Mouse (Mus musculus) olfactory bulb, adult 2 months (tissue): ENCODE measurements at regions not wholly inside any gene's neighbourhood (a gene's known extent, or its start where the extent isn't known, plus 50 kb on each side); places are given as distances from the start of the nearest gene placed in this dataset.

Experiments used
- CTCF ChIP-seq: fragments of 200-500 bp; IDR thresholded peaks from 2 replicates; pipeline ENCODE4 v1.5.1; 2012; ENCODE audit warnings: low read depth, mild to moderate bottlenecking, low read length, moderate library complexity; ENCODE audit not compliant: insufficient read depth
- POLR2A ChIP-seq: fragments of 200-500 bp; IDR thresholded peaks from 2 replicates; pipeline ENCODE4 v1.6.1; 2012; ENCODE audit warnings: mild to moderate bottlenecking, low read depth, low read length, moderate library complexity; ENCODE audit not compliant: insufficient read depth

- TF ChIP-seq POLR2A (no peak), CTCF (no peak)
These were observed 162.8 kb downstream of the Zpld1 start for GRCm38 (mm10) chr16:55134961-55135360.
